Mouse (Mus musculus): ENCODE data around the gene Zfp580. TPM values are rescaled to one million over a fixed set of nuclear protein-coding genes. Genes with fewer than 3 reads are reported as not detected.

Gene Zfp580
- polyA plus RNA-seq, 1 experiment: 12.7 TPM

DNA sequence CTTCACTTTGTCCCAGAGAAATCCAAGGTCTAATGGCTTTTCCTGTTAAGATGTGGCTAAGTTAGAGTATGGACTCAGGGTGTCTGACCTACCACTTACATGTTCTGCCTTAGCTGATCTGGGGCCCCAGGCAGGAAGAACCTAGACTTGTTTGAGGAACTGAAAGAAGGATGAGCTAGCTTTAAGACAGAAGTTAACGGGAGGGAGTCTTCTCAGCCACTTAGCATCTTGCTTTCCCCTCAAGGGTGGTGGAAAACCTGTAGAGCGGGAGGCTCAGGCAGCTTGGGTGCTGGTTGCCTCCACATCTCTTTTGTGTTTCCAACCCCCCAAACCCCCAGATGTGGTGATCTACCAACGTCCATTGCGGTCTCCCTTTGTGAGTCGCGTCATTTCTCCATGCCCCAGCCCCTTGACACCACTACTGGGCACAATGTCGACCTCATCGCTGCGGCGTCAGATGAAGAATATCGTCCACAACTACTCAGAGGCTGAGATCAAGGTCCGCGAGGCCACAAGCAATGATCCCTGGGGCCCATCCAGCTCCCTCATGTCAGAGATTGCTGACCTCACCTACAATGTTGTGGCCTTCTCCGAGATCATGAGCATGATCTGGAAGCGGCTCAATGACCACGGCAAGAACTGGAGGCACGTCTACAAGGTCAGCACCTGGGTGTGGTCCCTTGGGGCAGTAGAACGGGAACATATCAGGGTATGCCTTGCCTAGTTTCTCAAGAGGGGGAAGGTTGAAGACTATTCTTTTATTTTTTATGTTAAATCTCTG is 32.2 kb downstream of the Zfp580 start:
- peak; percentile 55 to 67 for DNase-seq (ENCODE audit: low read depth in 1 of 2, low spot score in 2 of 2)
- H3K4me1 ChIP-seq (ENCODE audit: control insufficient read depth, insufficient read depth, insufficient read length): peaks cover 23% of the 10 kb centered on the region; the same call in 1 of the 2 replicates

DNA sequence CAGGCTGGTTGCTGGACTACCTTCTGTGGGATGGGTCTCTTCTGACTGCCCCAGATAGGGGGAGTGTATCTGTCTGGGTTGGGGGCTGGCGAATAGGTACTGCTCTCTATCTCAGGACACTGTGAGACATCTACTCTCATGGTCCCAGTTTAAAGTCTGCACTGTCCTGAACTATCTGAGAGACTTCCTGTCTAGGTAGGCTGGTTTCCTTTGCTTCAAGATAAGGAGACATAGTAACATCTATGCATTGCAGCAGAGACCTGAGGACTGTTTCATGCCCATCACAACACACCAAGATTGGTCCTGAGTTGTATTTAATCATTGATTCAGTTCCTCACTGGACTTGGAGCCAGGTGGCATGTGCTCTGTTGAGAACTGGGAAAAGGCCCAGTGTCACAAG is 34.2 kb downstream of the Zfp580 start:
- H3K27me3 ChIP-seq (ENCODE audit: control insufficient read depth, insufficient read depth, low read length): no peaks in the 10 kb centered on the region
- no peak overlapping the region for H3K4me3 ChIP-seq (ENCODE audit: extremely low read depth, insufficient read depth, insufficient read length)
- TF ChIP-seq CTCF (IDR thresholded peaks at IDR 0.05; ENCODE audit: extremely low read depth, insufficient read depth, insufficient read length, insufficient replicate concordance): no peak
- no peak for TF ChIP-seq POLR2A (IDR thresholded peaks at IDR 0.05; ENCODE audit: low read depth, low read length)
- no peak overlapping the region for H3K27ac ChIP-seq (ENCODE audit: insufficient read depth, low read length)
- DNase-seq (ENCODE audit: low read depth in 1 of 2, low spot score in 2 of 2): no peak
- peaks cover 13% of the 10 kb centered on the region for H3K36me3 ChIP-seq (ENCODE audit: control insufficient read depth, insufficient read depth, low read length)
- WGBS: 95% methylated on average over 1 of the region's 1 CpGs
- H3K4me1 ChIP-seq (ENCODE audit: control insufficient read depth, insufficient read depth, insufficient read length): peaks cover 23% of the 10 kb centered on the region; the same call in 1 of the 2 replicates

More for the DNA sequence above, 32.2 kb downstream of the Zfp580 start:
- peak overlapping the region; percentile 22 for H3K4me3 ChIP-seq (ENCODE audit: extremely low read depth, insufficient read depth, insufficient read length)
- H3K27me3 ChIP-seq (ENCODE audit: control insufficient read depth, insufficient read depth, low read length): no peaks in the 10 kb centered on the region
- TF ChIP-seq CTCF (IDR thresholded peaks at IDR 0.05; ENCODE audit: extremely low read depth, insufficient read depth, insufficient read length, insufficient replicate concordance): no peak
- no peak for TF ChIP-seq POLR2A (IDR thresholded peaks at IDR 0.05; ENCODE audit: low read depth, low read length)
- peak overlapping the region; percentile 73 for H3K27ac ChIP-seq (ENCODE audit: insufficient read depth, low read length)
- H3K36me3 ChIP-seq (ENCODE audit: control insufficient read depth, insufficient read depth, low read length): peaks cover 8% of the 10 kb centered on the region; the same call in 1 of the 2 replicates
- 58% methylated on average over 18 of the region's 18 CpGs for WGBS

DNA sequence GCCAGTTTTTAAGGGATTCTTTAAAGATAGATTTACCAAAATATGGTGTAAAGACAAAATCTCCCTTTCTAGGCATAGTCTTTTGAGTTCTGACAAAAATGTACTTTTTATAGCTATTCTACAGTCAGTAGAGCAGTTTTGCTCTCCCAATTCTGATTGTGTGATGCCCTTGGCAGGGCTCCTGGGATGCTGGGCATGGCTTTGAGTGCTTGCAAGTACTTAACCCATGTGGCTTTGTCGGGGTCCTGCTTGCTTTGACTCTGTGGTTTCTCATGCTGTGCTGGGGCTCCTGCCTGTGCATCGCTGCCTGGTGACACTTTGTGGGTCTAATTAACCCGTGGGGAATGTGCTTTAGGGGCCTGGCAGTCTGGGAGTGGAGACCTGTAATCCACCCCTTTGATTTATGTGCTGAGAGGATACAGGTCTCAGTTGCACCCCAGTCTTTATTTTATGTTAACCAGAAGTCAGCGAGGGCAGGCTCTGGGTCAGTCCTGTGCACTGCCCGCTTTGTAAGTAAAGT is 35.6 kb downstream of the Zfp580 start:
- no peak for TF ChIP-seq CTCF (IDR thresholded peaks at IDR 0.05; ENCODE audit: extremely low read depth, insufficient read depth, insufficient read length, insufficient replicate concordance)
- no peak for TF ChIP-seq POLR2A (IDR thresholded peaks at IDR 0.05; ENCODE audit: low read depth, low read length)

DNA sequence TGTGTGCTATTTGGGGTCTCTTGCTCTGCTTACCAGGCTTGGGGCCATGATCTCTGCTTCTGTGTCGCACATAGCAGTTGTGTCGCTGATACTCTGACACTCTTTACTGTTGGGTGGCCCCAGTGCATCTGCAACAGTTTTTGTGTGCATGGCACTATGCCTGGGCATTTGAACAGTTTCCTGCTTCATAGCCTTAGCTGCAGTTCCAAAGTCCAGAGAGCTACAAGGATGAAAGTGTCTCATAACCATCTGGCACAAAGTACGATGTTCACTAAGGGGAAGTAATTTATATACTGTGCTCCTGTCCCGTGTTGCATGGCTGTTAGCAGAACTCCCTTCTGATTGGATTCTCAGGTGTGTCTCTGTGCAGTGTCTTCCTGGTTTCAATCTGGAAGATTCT is 36.5 kb downstream of the Zfp580 start:
- H3K36me3 ChIP-seq (ENCODE audit: control insufficient read depth, insufficient read depth, low read length): peaks cover 33% of the 10 kb centered on the region
- no peak for TF ChIP-seq CTCF (IDR thresholded peaks at IDR 0.05; ENCODE audit: extremely low read depth, insufficient read depth, insufficient read length, insufficient replicate concordance)
- no peak for TF ChIP-seq POLR2A (IDR thresholded peaks at IDR 0.05; ENCODE audit: low read depth, low read length)
- no peak overlapping the region for H3K27ac ChIP-seq (ENCODE audit: insufficient read depth, low read length)
- 69% methylated on average over 4 of the region's 4 CpGs for WGBS
- no peak for DNase-seq (ENCODE audit: low read depth in 1 of 2, low spot score in 2 of 2)
- no peak overlapping the region for H3K4me3 ChIP-seq (ENCODE audit: extremely low read depth, insufficient read depth, insufficient read length)
- H3K4me1 ChIP-seq (ENCODE audit: control insufficient read depth, insufficient read depth, insufficient read length): peaks cover 9% of the 10 kb centered on the region; the same call in 1 of the 2 replicates
- H3K27me3 ChIP-seq (ENCODE audit: control insufficient read depth, insufficient read depth, low read length): no peaks in the 10 kb centered on the region

More for the DNA sequence above, 35.6 kb downstream of the Zfp580 start:
- 76% methylated on average over 5 of the region's 5 CpGs for WGBS
- Histone ChIP-seq H3K27ac (ENCODE audit: insufficient read depth, low read length) (no peak overlapping the region), H3K36me3 (ENCODE audit: control insufficient read depth, insufficient read depth, low read length) (peaks cover 23% of the 10 kb centered on the region), H3K4me3 (ENCODE audit: extremely low read depth, insufficient read depth, insufficient read length) (no peak overlapping the region), H3K4me1 (ENCODE audit: control insufficient read depth, insufficient read depth, insufficient read length) (peaks cover 16% of the 10 kb centered on the region; the same call in 1 of the 2 replicates), H3K27me3 (ENCODE audit: control insufficient read depth, insufficient read depth, low read length) (no peaks in the 10 kb centered on the region)
- no peak for DNase-seq (ENCODE audit: low read depth in 1 of 2, low spot score in 2 of 2)

DNA sequence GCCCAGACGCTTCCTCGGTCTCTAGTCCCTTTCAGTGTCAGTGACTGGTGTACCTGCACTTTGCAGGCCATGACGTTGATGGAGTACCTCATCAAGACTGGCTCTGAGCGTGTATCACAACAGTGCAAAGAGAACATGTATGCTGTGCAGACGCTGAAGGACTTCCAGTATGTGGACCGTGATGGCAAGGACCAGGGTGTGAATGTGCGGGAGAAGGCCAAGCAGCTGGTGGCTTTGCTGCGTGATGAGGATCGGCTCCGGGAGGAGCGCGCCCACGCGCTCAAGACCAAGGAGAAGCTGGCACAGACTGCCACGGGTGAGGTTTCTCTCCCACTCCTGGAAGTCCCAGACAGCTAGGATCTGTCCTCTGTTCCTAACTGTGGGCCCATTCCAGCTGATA is 38.5 kb downstream of the Zfp580 start:
- H3K4me1 ChIP-seq (ENCODE audit: control insufficient read depth, insufficient read depth, insufficient read length): peaks cover 2% of the 10 kb centered on the region; the same call in 1 of the 2 replicates
- WGBS: 96% methylated on average over 15 of the region's 15 CpGs

DNA sequence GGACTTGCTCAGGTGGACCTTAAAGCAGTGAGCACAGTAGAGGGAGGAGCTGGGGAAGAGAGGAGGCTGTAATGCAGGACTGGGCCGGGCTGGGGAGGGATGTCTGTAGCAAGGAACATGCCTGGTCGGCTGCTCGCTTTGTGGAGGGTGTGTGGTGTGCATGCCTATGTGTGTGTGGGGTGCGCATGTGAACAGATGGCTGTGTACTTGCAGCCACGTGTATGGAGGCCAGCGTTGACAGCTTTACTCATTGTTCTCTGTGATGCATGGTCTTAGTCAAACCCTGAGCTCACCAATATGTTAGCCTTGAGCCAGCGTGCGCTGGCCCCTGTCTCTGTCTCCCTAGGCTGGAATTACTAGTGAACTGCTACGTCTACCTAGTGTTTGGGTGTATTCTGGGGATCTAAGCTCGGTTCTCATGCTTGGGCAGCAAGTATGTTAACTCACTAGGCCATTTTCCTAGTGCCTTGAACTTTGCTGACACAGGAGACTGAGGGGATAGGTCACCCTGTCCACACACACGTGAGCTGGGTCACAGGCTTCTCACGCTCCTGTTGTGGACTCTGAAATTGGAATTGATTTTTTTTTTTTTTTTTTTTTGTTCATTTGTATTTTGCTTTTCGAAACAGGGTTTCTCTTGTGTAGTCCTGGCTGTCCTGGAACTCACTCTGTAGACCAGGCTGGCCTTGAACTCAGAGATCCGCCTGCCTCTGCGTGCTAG is 39.8 kb downstream of the Zfp580 start:
- no peak overlapping the region for H3K4me3 ChIP-seq (ENCODE audit: extremely low read depth, insufficient read depth, insufficient read length)
- H3K27ac ChIP-seq (ENCODE audit: insufficient read depth, low read length): no peak overlapping the region
- no peaks in the 10 kb centered on the region for H3K27me3 ChIP-seq (ENCODE audit: control insufficient read depth, insufficient read depth, low read length)
- no peaks in the 10 kb centered on the region; the same call in 1 of the 2 replicates for H3K4me1 ChIP-seq (ENCODE audit: control insufficient read depth, insufficient read depth, insufficient read length)
- WGBS: 94% methylated on average over 15 of the region's 15 CpGs
- TF ChIP-seq CTCF (IDR thresholded peaks at IDR 0.05; ENCODE audit: extremely low read depth, insufficient read depth, insufficient read length, insufficient replicate concordance): no peak
- no peak for TF ChIP-seq POLR2A (IDR thresholded peaks at IDR 0.05; ENCODE audit: low read depth, low read length)
- DNase-seq (ENCODE audit: low read depth in 1 of 2, low spot score in 2 of 2): no peak
- H3K36me3 ChIP-seq (ENCODE audit: control insufficient read depth, insufficient read depth, low read length): peaks cover 55% of the 10 kb centered on the region

More for the DNA sequence above, 38.5 kb downstream of the Zfp580 start:
- TF ChIP-seq CTCF (IDR thresholded peaks at IDR 0.05; ENCODE audit: extremely low read depth, insufficient read depth, insufficient read length, insufficient replicate concordance): no peak
- no peak for TF ChIP-seq POLR2A (IDR thresholded peaks at IDR 0.05; ENCODE audit: low read depth, low read length)
- no peak for DNase-seq (ENCODE audit: low read depth in 1 of 2, low spot score in 2 of 2)
- no peak overlapping the region for H3K27ac ChIP-seq (ENCODE audit: insufficient read depth, low read length)
- H3K4me3 ChIP-seq (ENCODE audit: extremely low read depth, insufficient read depth, insufficient read length): no peak overlapping the region
- peaks cover 44% of the 10 kb centered on the region for H3K36me3 ChIP-seq (ENCODE audit: control insufficient read depth, insufficient read depth, low read length)
- no peaks in the 10 kb centered on the region for H3K27me3 ChIP-seq (ENCODE audit: control insufficient read depth, insufficient read depth, low read length)

All from spleen, adult 2 months (tissue).